In the genomic region with DNA sequence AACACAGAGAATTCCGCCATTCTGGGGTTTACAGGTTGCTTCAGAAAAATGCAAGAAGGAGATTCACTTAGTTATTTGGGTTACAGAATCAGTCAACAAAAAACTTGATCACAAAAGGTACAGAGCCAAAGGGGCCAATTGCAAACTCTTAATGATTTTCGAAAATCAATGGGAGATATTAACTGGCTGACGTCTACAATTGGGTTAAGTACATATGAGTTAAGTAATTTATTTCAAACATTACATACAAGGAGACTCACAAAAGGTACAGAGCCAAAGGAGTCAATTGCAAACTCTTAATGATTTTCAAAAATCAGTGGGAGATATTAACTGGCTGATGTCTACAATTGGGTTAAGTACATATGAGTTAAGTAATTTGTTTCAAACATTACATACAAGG, we compare ENCODE assay signal across 50 mouse cellular contexts. TPM values are rescaled to one million over a fixed set of nuclear protein-coding genes. Genes with fewer than 3 reads are reported as not detected.
"Had no signal": no experiment of that assay in that cellular context is flagged by ENCODE, and none has a peak within 500 bp of the region (broad histone marks: within the 10 kb centered on the region; RNA-seq: fewer than 3 reads in every experiment).

No protein-coding gene starts in this region.

- H3K9me3 ChIP-seq: heart, embryonic 10.5 days; heart, embryonic 13.5 days; heart, embryonic 15.5 days; hindbrain, embryonic 10.5 days; hindbrain, embryonic 12.5 days; hindbrain, embryonic 13.5 days; hindbrain, embryonic 15.5 days; intestine, embryonic 15.5 days; kidney, embryonic 15.5 days had no signal

- H3K4me2 ChIP-seq: heart, embryonic 11.5 days; heart, embryonic 12.5 days; heart, embryonic 13.5 days; heart, embryonic 15.5 days; hindbrain, embryonic 12.5 days; hindbrain, embryonic 13.5 days; hindbrain, embryonic 14.5 days; hindbrain, embryonic 15.5 days; intestine, embryonic 15.5 days; kidney, embryonic 15.5 days had no signal

- H3K4me1 ChIP-seq: heart, embryonic 10.5 days; heart, embryonic 12.5 days; heart, embryonic 13.5 days; heart, embryonic 15.5 days; hindbrain, embryonic 10.5 days; hindbrain, embryonic 12.5 days; hindbrain, embryonic 13.5 days; hindbrain, embryonic 15.5 days; intestine, embryonic 15.5 days; kidney, embryonic 15.5 days had no signal

- H3K4me3 ChIP-seq: heart, embryonic 10.5 days; heart, embryonic 12.5 days; heart, embryonic 13.5 days; heart, embryonic 15.5 days; hindbrain, embryonic 10.5 days; hindbrain, embryonic 12.5 days; hindbrain, embryonic 13.5 days; hindbrain, embryonic 15.5 days; intestine, embryonic 15.5 days; kidney, embryonic 15.5 days; layer of hippocampus, adult 2 months had no signal

- DNase-seq: heart, postnatal 10 days; heart, postnatal 14 days; heart, postnatal 36 days; heart, postnatal 4 days; kidney, adult 11 months; kidney, adult 18-20 months; kidney, adult 2 months; kidney, adult 8-10 months; kidney, adult 9 months; kidney, postnatal 10 days; kidney, postnatal 14 days; kidney, postnatal 25 days; kidney, postnatal 36 days; kidney, postnatal 4 days; layer of hippocampus, adult 9-11 months; layer of hippocampus, postnatal 36 days had no signal

- H3K27me3 ChIP-seq: heart, embryonic 12.5 days; heart, embryonic 13.5 days; heart, embryonic 15.5 days; hindbrain, embryonic 12.5 days; hindbrain, embryonic 13.5 days; hindbrain, embryonic 15.5 days; intestine, embryonic 15.5 days; kidney, embryonic 15.5 days had no signal

- H3K36me3 ChIP-seq: heart, embryonic 10.5 days; heart, embryonic 12.5 days; heart, embryonic 13.5 days; heart, embryonic 15.5 days; hindbrain, embryonic 10.5 days; hindbrain, embryonic 12.5 days; hindbrain, embryonic 13.5 days; hindbrain, embryonic 15.5 days; intestine, embryonic 15.5 days; kidney, embryonic 15.5 days had no signal

- ATAC-seq: hindbrain, embryonic 16.5 days; hindbrain, postnatal 0 days; inflammation-experienced regulatory T-cells, adult 6 months; intestine, embryonic 15.5 days; intestine, embryonic 16.5 days; intestine, postnatal 0 days had no signal

- H3K9ac ChIP-seq: heart, embryonic 12.5 days; heart, embryonic 13.5 days; heart, embryonic 15.5 days; hindbrain, embryonic 12.5 days; hindbrain, embryonic 13.5 days; hindbrain, embryonic 14.5 days; hindbrain, embryonic 15.5 days; intestine, embryonic 15.5 days; kidney, embryonic 15.5 days had no signal

- H3K27ac ChIP-seq: heart, embryonic 10.5 days; heart, embryonic 13.5 days; heart, embryonic 15.5 days; hindbrain, embryonic 10.5 days; hindbrain, embryonic 12.5 days; hindbrain, embryonic 13.5 days; hindbrain, embryonic 14.5 days; hindbrain, embryonic 15.5 days; hindbrain, postnatal 0 days; intestine, embryonic 15.5 days; kidney, embryonic 15.5 days; kidney, postnatal 0 days; layer of hippocampus, adult 2 months had no signal

RNA-seq across cellular contexts. Expression of a gene that starts 32.1 kb away (rescaled TPM):
- total RNA-seq: heart, postnatal 4 days; hindbrain, postnatal 0 days; layer of hippocampus, adult 18-20 months; layer of hippocampus, adult 2 months; layer of hippocampus, adult 8-10 months; layer of hippocampus, postnatal 10 days; layer of hippocampus, postnatal 14 days; layer of hippocampus, postnatal 25 days; layer of hippocampus, postnatal 36 days; left cerebral cortex, adult 18-20 months had no signal
- polyA plus RNA-seq: heart, embryonic 10.5 days; heart, embryonic 11.5 days; heart, embryonic 12.5 days; heart, embryonic 13.5 days; heart, embryonic 14.5 days; heart, embryonic 15.5 days; heart, embryonic 16.5 days; heart, postnatal 0 days; hindbrain, embryonic 10.5 days; hindbrain, embryonic 11.5 days; hindbrain, embryonic 12.5 days; hindbrain, embryonic 13.5 days; hindbrain, embryonic 14.5 days; hindbrain, embryonic 16.5 days; hindbrain, postnatal 0 days; inflammation-experienced regulatory T-cells, adult 6 months; intestine, embryonic 14.5 days; intestine, embryonic 15.5 days; intestine, embryonic 16.5 days; intestine, postnatal 0 days; kidney, embryonic 14.5 days; kidney, embryonic 15.5 days; kidney, embryonic 16.5 days; large intestine, adult 2 months had no signal

RNA-seq across cellular contexts. Expression of a gene that starts 48.6 kb away (rescaled TPM):
- total RNA-seq: heart, postnatal 4 days; hematopoietic stem cell, adult 5-6 weeks; layer of hippocampus, adult 18-20 months; layer of hippocampus, adult 2 months; layer of hippocampus, adult 8-10 months; layer of hippocampus, postnatal 10 days; layer of hippocampus, postnatal 14 days; layer of hippocampus, postnatal 25 days; layer of hippocampus, postnatal 36 days; left cerebral cortex, adult 18-20 months had no signal
- polyA plus RNA-seq: heart, postnatal 0 days; hindbrain, embryonic 10.5 days; hindbrain, embryonic 14.5 days; hindbrain, postnatal 0 days; inflammation-experienced regulatory T-cells, adult 6 months; intestine, embryonic 14.5 days; intestine, embryonic 15.5 days; intestine, embryonic 16.5 days; intestine, postnatal 0 days; kidney, embryonic 14.5 days; kidney, postnatal 0 days; large intestine, adult 2 months had no signal
